Mouse (Mus musculus): ENCODE measurements at regions not wholly inside any gene's neighbourhood (a gene's known extent, or its start where the extent isn't known, plus 50 kb on each side); places are given as distances from the start of the nearest gene placed in this dataset.

- DNase-seq: no peak
Observed at GRCm38 (mm10) chr11:20462076-20462475, 81.0 kb upstream of the Sertad2 start.

GRCm38 (mm10) chr11:20463173-20463681, 79.8 kb upstream of the Sertad2 start:
- no peak for DNase-seq

GRCm38 (mm10) chr11:20464564-20464963, 78.5 kb upstream of the Sertad2 start:
- DNase-seq: no peak

- no peak for DNase-seq
Observed at GRCm38 (mm10) chr11:20466591-20466990, 76.5 kb upstream of the Sertad2 start.

GRCm38 (mm10) chr11:20468319-20469018, 74.6 kb upstream of the Sertad2 start:
- no peak for DNase-seq

GRCm38 (mm10) chr11:20469368-20469767, 73.7 kb upstream of the Sertad2 start:
- DNase-seq: no peak

- DNase-seq: no peak
Observed at GRCm38 (mm10) chr11:20470396-20470795, 72.7 kb upstream of the Sertad2 start.

- DNase-seq: peak; percentile 39
Observed at GRCm38 (mm10) chr11:20472336-20472735, 70.7 kb upstream of the Sertad2 start.

- no peak for DNase-seq
Observed at GRCm38 (mm10) chr11:20475629-20476028, 67.4 kb upstream of the Sertad2 start.

- DNase-seq: no peak
Observed at GRCm38 (mm10) chr11:20476494-20476893, 66.6 kb upstream of the Sertad2 start.

GRCm38 (mm10) chr11:20477183-20478037, 65.6 kb upstream of the Sertad2 start:
- DNase-seq: peak; percentile 81

GRCm38 (mm10) chr11:20480632-20481031, 62.4 kb upstream of the Sertad2 start:
- DNase-seq: no peak

- no peak for DNase-seq
Observed at GRCm38 (mm10) chr11:20485371-20485770, 57.7 kb upstream of the Sertad2 start.
